Mouse (Mus musculus) heart, embryonic 15.5 days (tissue): ENCODE measurements around the gene Asb8. TPM values are rescaled to one million over a fixed set of nuclear protein-coding genes. Genes with fewer than 3 reads are reported as not detected.
A peak's percentile ranks its signal among the peaks of the same experiment; 100 is the strongest.

Experiments used
- ATAC-seq: fragments of 200-750 bp; cut with Nextera tagmentation; replicated peaks from 2 replicates; pipeline ENCODE4 v1.8.0; 2017; ENCODE audit warnings: low read depth, moderate TSS enrichment; ENCODE audit not compliant: insufficient number of reproducible peaks, insufficient read depth, low FRiP score
- H3K27ac ChIP-seq: fragments of 300-500 bp; sonication (generic); 2 replicates; pipeline ENCODE4 v1.5.1; 2015; ENCODE audit warnings: mild to moderate bottlenecking, inconsistent platforms
- H3K27me3 ChIP-seq: fragments of 300-500 bp; sonication (generic); 2 replicates; pipeline ENCODE4 v1.6.1; 2015; ENCODE audit warnings: inconsistent platforms
- H3K36me3 ChIP-seq: fragments of 300-500 bp; sonication (generic); 2 replicates; pipeline ENCODE4 v1.6.1; 2015; ENCODE audit warnings: mild to moderate bottlenecking, inconsistent platforms
- H3K4me1 ChIP-seq: fragments of 300-500 bp; sonication (generic); replicated peaks from 2 replicates; pipeline ENCODE4 v1.6.1; 2015; ENCODE audit warnings: inconsistent platforms
- H3K4me2 ChIP-seq: fragments of 300-500 bp; sonication (generic); 2 replicates; pipeline ENCODE4 v1.6.1; 2015; ENCODE audit warnings: inconsistent platforms, mild to moderate bottlenecking, moderate library complexity
- H3K4me3 ChIP-seq: fragments of 300-500 bp; sonication (generic); 2 replicates; pipeline ENCODE4 v1.5.1; 2015; ENCODE audit warnings: mild to moderate bottlenecking, inconsistent platforms
- H3K9ac ChIP-seq: fragments of 300-500 bp; sonication (generic); 2 replicates; pipeline ENCODE4 v1.6.1; 2015; ENCODE audit warnings: mild to moderate bottlenecking, inconsistent platforms
- H3K9me3 ChIP-seq: fragments of 300-500 bp; sonication (generic); replicated peaks from 2 replicates; pipeline ENCODE4 v1.6.1; 2016; ENCODE audit warnings: inconsistent platforms
- WGBS: fragments of 180-500 bp; shearing (Covaris S2); methylation state at CpG from one replicate; pipeline ENCODE4 v1.1.7; 2015; ENCODE audit warnings: mixed read lengths; 5-methylcytosine and 5-hydroxymethylcytosine counted together
- polyA plus RNA-seq: library from polyadenylated mRNA; unstranded; fragments of >200 nt; fragmentation: Nextera tagmentation; extraction: Ambion mirVana; gene quantifications from 2 replicates; pipeline ENCODE4 v1.2.1, GENCODE M21; 2015

The Asb8 gene
- polyA plus RNA-seq, 1 experiment from 2014 or later, result 77.6 TPM

GRCm38 (mm10) chr15:98114852-98115778, 50.3 kb downstream of the Asb8 start:
- 84% methylated on average over 10 of the region's 10 CpGs for WGBS

GRCm38 (mm10) chr15:98114098-98114851, 51.1 kb downstream of the Asb8 start:
- no peaks in the 10 kb centered on the region for H3K9me3 ChIP-seq
- peak overlapping the region; percentile 64 for H3K27ac ChIP-seq
- WGBS, result 81% methylated on average over 10 of the region's 10 CpGs
- no peaks in the 10 kb centered on the region for H3K27me3 ChIP-seq
- no peak overlapping the region for H3K9ac ChIP-seq
- peaks cover 34% of the 10 kb centered on the region for H3K36me3 ChIP-seq
- no peak overlapping the region for H3K4me3 ChIP-seq
- no peak overlapping the region for H3K4me2 ChIP-seq
- ATAC-seq, result no peak
- peaks cover 46% of the 10 kb centered on the region for H3K4me1 ChIP-seq

More at GRCm38 (mm10) chr15:98114852-98115778, 50.3 kb downstream of the Asb8 start:
- H3K9me3 ChIP-seq, result no peaks in the 10 kb centered on the region
- no peak overlapping the region for H3K9ac ChIP-seq
- no peak overlapping the region for H3K4me3 ChIP-seq
- peak overlapping the region; percentile 64 for H3K27ac ChIP-seq
- peaks cover 39% of the 10 kb centered on the region for H3K4me1 ChIP-seq
- no peaks in the 10 kb centered on the region for H3K27me3 ChIP-seq
- H3K36me3 ChIP-seq, result peaks cover 43% of the 10 kb centered on the region
- H3K4me2 ChIP-seq, result no peak overlapping the region
- ATAC-seq, result peak; percentile 49

GRCm38 (mm10) chr15:98111791-98112190, 53.6 kb downstream of the Asb8 start:
- Histone ChIP-seq H3K27ac (peak overlapping the region; percentile 49), H3K9me3 (no peaks in the 10 kb centered on the region), H3K27me3 (0 out of 2 replicates have a peak, but pooled peaks cover 3% of the 10 kb centered on the region), H3K4me1 (peaks cover 55% of the 10 kb centered on the region), H3K4me2 (peak overlapping the region; percentile 14), H3K36me3 (peaks cover 14% of the 10 kb centered on the region; the same call in 1 of the 2 replicates), H3K9ac (0 out of 2 replicates have a peak overlapping the region, but pooled peaks have one; percentile 17), H3K4me3 (no peak overlapping the region)
- no peak for ATAC-seq
- 45% methylated on average over 5 of the region's 5 CpGs for WGBS

GRCm38 (mm10) chr15:98108297-98109152, 56.9 kb downstream of the Asb8 start:
- WGBS, result 1% methylated on average over 37 of the region's 37 CpGs
- H3K27me3 ChIP-seq, result 0 out of 2 replicates have a peak, but pooled peaks cover 8% of the 10 kb centered on the region
- ATAC-seq, result peak; percentile 90
- peak overlapping the region; percentile 73 for H3K4me2 ChIP-seq
- H3K4me1 ChIP-seq, result peaks cover 34% of the 10 kb centered on the region
- peak overlapping the region; percentile 83 for H3K4me3 ChIP-seq
- H3K9me3 ChIP-seq, result no peaks in the 10 kb centered on the region
- H3K36me3 ChIP-seq, result peaks cover 10% of the 10 kb centered on the region; the same call in 1 of the 2 replicates
- peak overlapping the region; percentile 85 for H3K9ac ChIP-seq
- H3K27ac ChIP-seq, result peak overlapping the region; percentile 92

GRCm38 (mm10) chr15:98107703-98108296, 57.6 kb downstream of the Asb8 start:
- Histone ChIP-seq H3K36me3 (peaks cover 7% of the 10 kb centered on the region; the same call in 1 of the 2 replicates), H3K9me3 (no peaks in the 10 kb centered on the region), H3K9ac (peak overlapping the region; percentile 85), H3K4me2 (peak overlapping the region; percentile 73), H3K4me3 (peak overlapping the region; percentile 83), H3K27me3 (0 out of 2 replicates have a peak, but pooled peaks cover 8% of the 10 kb centered on the region), H3K4me1 (peaks cover 34% of the 10 kb centered on the region), H3K27ac (peak overlapping the region; percentile 92)
- 34% methylated on average over 11 of the region's 11 CpGs for WGBS
- ATAC-seq, result no peak

- 76% methylated on average over 6 of the region's 6 CpGs for WGBS
Measured at GRCm38 (mm10) chr15:98107230-98107629, 58.2 kb downstream of the Asb8 start.

GRCm38 (mm10) chr15:98106506-98106905, 58.9 kb downstream of the Asb8 start:
- Histone ChIP-seq H3K27ac (no peak overlapping the region), H3K36me3 (no peaks in the 10 kb centered on the region), H3K9me3 (no peaks in the 10 kb centered on the region), H3K4me3 (no peak overlapping the region), H3K9ac (no peak overlapping the region), H3K4me1 (peaks cover 28% of the 10 kb centered on the region), H3K4me2 (no peak overlapping the region), H3K27me3 (0 out of 2 replicates have a peak, but pooled peaks cover 8% of the 10 kb centered on the region)
- 51% methylated on average over 6 of the region's 6 CpGs for WGBS
- no peak for ATAC-seq

More at GRCm38 (mm10) chr15:98107230-98107629, 58.2 kb downstream of the Asb8 start:
- no peak overlapping the region for H3K27ac ChIP-seq
- no peaks in the 10 kb centered on the region for H3K9me3 ChIP-seq
- H3K36me3 ChIP-seq, result peaks cover 2% of the 10 kb centered on the region; the same call in 1 of the 2 replicates
- peaks cover 34% of the 10 kb centered on the region for H3K4me1 ChIP-seq
- ATAC-seq, result no peak
- H3K4me3 ChIP-seq, result no peak overlapping the region
- no peak overlapping the region for H3K4me2 ChIP-seq
- no peak overlapping the region for H3K9ac ChIP-seq
- 0 out of 2 replicates have a peak, but pooled peaks cover 8% of the 10 kb centered on the region for H3K27me3 ChIP-seq

- no peaks in the 10 kb centered on the region for H3K4me1 ChIP-seq
- H3K4me3 ChIP-seq, result no peak overlapping the region
- no peak for ATAC-seq
- no peaks in the 10 kb centered on the region for H3K9me3 ChIP-seq
- 0 out of 2 replicates have a peak, but pooled peaks cover 8% of the 10 kb centered on the region for H3K27me3 ChIP-seq
- H3K27ac ChIP-seq, result no peak overlapping the region
- 84% methylated on average over 6 of the region's 6 CpGs for WGBS
- no peak overlapping the region for H3K9ac ChIP-seq
- H3K4me2 ChIP-seq, result no peak overlapping the region
- H3K36me3 ChIP-seq, result no peaks in the 10 kb centered on the region
Measured at GRCm38 (mm10) chr15:98102401-98102800, 63.0 kb downstream of the Asb8 start.

- Histone ChIP-seq H3K9ac (no peak overlapping the region), H3K4me2 (no peak overlapping the region), H3K4me3 (no peak overlapping the region), H3K36me3 (no peaks in the 10 kb centered on the region), H3K4me1 (peaks cover 5% of the 10 kb centered on the region), H3K9me3 (no peaks in the 10 kb centered on the region), H3K27me3 (no peaks in the 10 kb centered on the region), H3K27ac (no peak overlapping the region)
- WGBS, result 83% methylated on average over 9 of the region's 9 CpGs
- ATAC-seq, result no peak
Measured at GRCm38 (mm10) chr15:98098519-98098918, 66.9 kb downstream of the Asb8 start.

- WGBS, result 53% methylated on average over 3 of the region's 3 CpGs
- no peaks in the 10 kb centered on the region for H3K36me3 ChIP-seq
- no peaks in the 10 kb centered on the region for H3K27me3 ChIP-seq
- H3K4me1 ChIP-seq, result peaks cover 9% of the 10 kb centered on the region
- H3K4me3 ChIP-seq, result no peak overlapping the region
- H3K9ac ChIP-seq, result no peak overlapping the region
- no peak overlapping the region for H3K27ac ChIP-seq
- no peaks in the 10 kb centered on the region for H3K9me3 ChIP-seq
- H3K4me2 ChIP-seq, result no peak overlapping the region
- no peak for ATAC-seq
Measured at GRCm38 (mm10) chr15:98096957-98097356, 68.5 kb downstream of the Asb8 start.
